Mouse (Mus musculus) lung, postnatal 0 days (tissue): ENCODE measurements around the gene Lamtor2.

Experiments used
- CTCF ChIP-seq: IDR thresholded peaks from 2 replicates; pipeline ENCODE4 v1.5.1; 2016; ENCODE audit warnings: antibody characterized with exemption, mild to moderate bottlenecking
- EP300 ChIP-seq: IDR thresholded peaks from 2 replicates; pipeline ENCODE4 v1.6.1; 2016; ENCODE audit warnings: antibody characterized with exemption, mild to moderate bottlenecking, control low read depth

- TF ChIP-seq CTCF (no peak), EP300 (no peak)
These were observed 17.9 kb downstream of the Lamtor2 start for GRCm38 (mm10) chr3:88535005-88535404.
